Mouse (Mus musculus): ENCODE results near the gene Gm11985.

DNA sequence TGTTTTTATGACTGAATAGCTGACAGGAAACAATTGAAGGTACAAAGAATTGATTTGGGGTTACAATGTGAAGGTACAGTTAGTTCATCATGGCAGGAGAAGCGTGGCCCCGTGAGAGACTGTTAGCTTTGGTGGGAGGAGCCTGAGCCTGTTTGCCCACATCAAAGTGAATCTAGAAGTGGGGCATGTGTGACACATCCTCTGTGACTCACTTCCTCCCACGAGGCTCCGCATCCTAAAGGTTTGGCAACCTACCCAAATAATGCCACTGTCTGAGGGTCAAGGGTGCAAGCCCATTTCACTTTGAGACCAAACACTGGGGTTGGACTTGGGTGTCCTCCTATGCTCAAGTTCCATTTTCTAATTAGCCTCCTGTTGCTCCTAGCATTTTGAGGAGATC, 43.1 kb downstream of the Gm11985 start:
- TF ChIP-seq CTCF (IDR thresholded peaks at IDR 0.05; ENCODE audit: control insufficient read depth, insufficient read depth, insufficient replicate concordance, low read depth, low read length), result no peak
- no peak for TF ChIP-seq POLR2A (IDR thresholded peaks at IDR 0.05; ENCODE audit: control insufficient read depth, low read depth, low read length)
